Mouse (Mus musculus): Measurements from ENCODE around the gene Zfp319.
A peak's percentile ranks its signal among the peaks of the same experiment; 100 is the strongest.
"Not testable (repeated sequence)": the region's sequence is repeated elsewhere in the genome, so short reads cannot be mapped to it uniquely, and the experiment has no call there.

The Zfp319 gene

GRCm38 (mm10) chr8:95331720-95332436 lies at the start of gene Zfp319, which contains the start of gene Usb1:
Gene Zfp319 (minus strand): TSS chr8:95331950.
Gene Usb1 (plus strand): TSS chr8:95332284.
- peak; percentile 86 to 91 for DNase-seq (ENCODE audit: low spot score in 2 of 2)

- no peak for DNase-seq (ENCODE audit: low spot score in 2 of 2)
These were observed 49.2 kb upstream of the Zfp319 start for GRCm38 (mm10) chr8:95380953-95381352.

GRCm38 (mm10) chr8:95378928-95379327 lies 47.2 kb upstream of the Zfp319 start:
- DNase-seq (ENCODE audit: low spot score in 2 of 2) = not testable (repeated sequence)

- no peak for DNase-seq (ENCODE audit: low spot score in 2 of 2)
These were observed 46.1 kb upstream of the Zfp319 start for GRCm38 (mm10) chr8:95377863-95378291.

GRCm38 (mm10) chr8:95377101-95377500 lies 45.4 kb upstream of the Zfp319 start:
- no peak for DNase-seq (ENCODE audit: low spot score in 2 of 2)

- no peak for DNase-seq (ENCODE audit: low spot score in 2 of 2)
These were observed 44.7 kb upstream of the Zfp319 start for GRCm38 (mm10) chr8:95376309-95376999.

GRCm38 (mm10) chr8:95375374-95375930 lies 43.7 kb upstream of the Zfp319 start:
- DNase-seq (ENCODE audit: low spot score in 2 of 2) = no peak

GRCm38 (mm10) chr8:95374429-95374828 lies 42.7 kb upstream of the Zfp319 start:
- DNase-seq (ENCODE audit: low spot score in 2 of 2) = no peak

GRCm38 (mm10) chr8:95373389-95374002 lies 41.7 kb upstream of the Zfp319 start:
- no peak for DNase-seq (ENCODE audit: low spot score in 2 of 2)

- DNase-seq (ENCODE audit: low spot score in 2 of 2) = no peak
These were observed 38.0 kb upstream of the Zfp319 start for GRCm38 (mm10) chr8:95369581-95370326.

- no peak for DNase-seq (ENCODE audit: low spot score in 2 of 2)
These were observed 32.1 kb upstream of the Zfp319 start for GRCm38 (mm10) chr8:95363849-95364248.

- DNase-seq (ENCODE audit: low spot score in 2 of 2) = no peak
These were observed 30.5 kb upstream of the Zfp319 start for GRCm38 (mm10) chr8:95362272-95362671.

GRCm38 (mm10) chr8:95361016-95361341 lies 29.2 kb upstream of the Zfp319 start:
- no peak for DNase-seq (ENCODE audit: low spot score in 2 of 2)

- no peak for DNase-seq (ENCODE audit: low spot score in 2 of 2)
These were observed 28.6 kb upstream of the Zfp319 start for GRCm38 (mm10) chr8:95360181-95361015.

- DNase-seq (ENCODE audit: low spot score in 2 of 2) = no peak
These were observed 27.0 kb upstream of the Zfp319 start for GRCm38 (mm10) chr8:95358550-95359411.

- DNase-seq (ENCODE audit: low spot score in 2 of 2) = no peak
These were observed 22.9 kb upstream of the Zfp319 start for GRCm38 (mm10) chr8:95354606-95355005.

- no peak for DNase-seq (ENCODE audit: low spot score in 2 of 2)
These were observed 21.4 kb upstream of the Zfp319 start for GRCm38 (mm10) chr8:95352871-95353866.

GRCm38 (mm10) chr8:95352151-95352870 lies 20.6 kb upstream of the Zfp319 start, which contains the start of gene Mmp15:
Gene Mmp15 (plus strand): TSS chr8:95352268.
- DNase-seq (ENCODE audit: low spot score in 2 of 2) = peak in 1 of 2 experiments; percentile 49
